Mouse (Mus musculus): Measurements from ENCODE around the gene Ptov1. TPM values are rescaled to one million over a fixed set of nuclear protein-coding genes. Genes with fewer than 3 reads are reported as not detected.

Ptov1 gene
- polyA plus RNA-seq, 1 experiment from 2014 or later, result 43.5 TPM

DNA sequence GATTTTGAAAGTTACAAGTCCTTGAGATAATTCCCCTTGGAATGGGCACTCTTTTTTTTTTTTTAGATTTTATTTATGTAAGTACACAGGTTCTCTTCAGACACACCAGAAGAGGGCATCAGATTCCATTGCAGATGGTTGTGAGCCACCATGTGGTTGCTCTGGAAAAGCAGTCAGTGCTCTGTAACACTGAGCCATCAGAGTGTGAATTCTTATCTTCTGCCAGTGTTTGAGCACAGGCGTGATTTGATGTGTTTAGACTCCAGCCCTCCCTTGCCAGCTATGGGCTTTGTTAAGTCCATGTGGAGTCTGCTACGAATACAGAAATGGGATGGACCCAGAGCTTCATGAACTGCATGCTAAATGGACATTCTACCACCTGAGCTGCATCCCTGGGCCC is 51.4 kb downstream of the Ptov1 start:
- H3K9ac ChIP-seq (replicated peaks), result peak overlapping the region; percentile 96
- no peaks in the 10 kb centered on the region for H3K27me3 ChIP-seq (ENCODE audit: insufficient read depth, low read length)
- H3K36me3 ChIP-seq (replicated peaks; ENCODE audit: insufficient read depth, low read length), result peaks cover 6% of the 10 kb centered on the region; the same call in 1 of the 2 replicates
- peak overlapping the region; percentile 98 for H3K27ac ChIP-seq (ENCODE audit: low read depth)
- 25% methylated on average over 2 of the region's 2 CpGs for WGBS (ENCODE audit: insufficient replicate concordance)
- H3K4me2 ChIP-seq (ENCODE audit: low read depth, low read length), result peak overlapping the region; percentile 86
- peak; percentile 20 for DNase-seq
- ATAC-seq, result no peak
- no peak for TF ChIP-seq EP300 (IDR thresholded peaks at IDR 0.05; ENCODE audit: low read depth)
- TF ChIP-seq CTCF (IDR thresholded peaks at IDR 0.05; ENCODE audit: low read depth), result peak; percentile 48
- peak overlapping the region; percentile 86 for H3K4me3 ChIP-seq (ENCODE audit: low read depth, low read length)
- peaks cover 51% of the 10 kb centered on the region for H3K4me1 ChIP-seq (ENCODE audit: insufficient read depth)
- no peaks in the 10 kb centered on the region for H3K9me3 ChIP-seq (ENCODE audit: low read length)

DNA sequence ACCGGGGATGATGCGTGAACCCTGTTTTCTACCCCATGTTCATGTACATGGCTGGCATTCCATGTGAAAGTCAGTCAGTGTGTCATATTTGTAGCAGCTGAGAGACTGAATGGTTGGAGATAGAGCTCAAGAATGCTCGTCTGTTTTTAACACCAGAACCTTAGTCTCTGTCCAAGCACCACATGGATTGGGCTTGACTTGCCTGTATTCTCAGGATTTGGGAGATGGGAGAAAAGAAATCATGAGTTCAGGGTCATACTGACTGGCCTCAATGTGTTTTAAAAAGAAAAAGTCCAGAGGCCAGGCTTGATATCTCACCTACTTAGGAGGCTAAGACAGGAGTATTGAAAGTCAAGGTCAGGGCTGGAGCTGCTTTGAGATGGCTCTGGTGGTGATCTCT is 52.1 kb downstream of the Ptov1 start:
- no peaks in the 10 kb centered on the region for H3K27me3 ChIP-seq (ENCODE audit: insufficient read depth, low read length)
- H3K4me1 ChIP-seq (ENCODE audit: insufficient read depth), result peaks cover 51% of the 10 kb centered on the region
- 20% methylated on average over 3 of the region's 3 CpGs for WGBS (ENCODE audit: insufficient replicate concordance)
- peak overlapping the region; percentile 86 for H3K4me2 ChIP-seq (ENCODE audit: low read depth, low read length)
- peak overlapping the region; percentile 98 for H3K27ac ChIP-seq (ENCODE audit: low read depth)
- peak overlapping the region; percentile 96 for H3K9ac ChIP-seq (replicated peaks)
- no peak for ATAC-seq
- no peaks in the 10 kb centered on the region for H3K9me3 ChIP-seq (ENCODE audit: low read length)
- peaks cover 10% of the 10 kb centered on the region; the same call in 1 of the 2 replicates for H3K36me3 ChIP-seq (replicated peaks; ENCODE audit: insufficient read depth, low read length)
- peak; percentile 10 for DNase-seq
- peak overlapping the region; percentile 86 for H3K4me3 ChIP-seq (ENCODE audit: low read depth, low read length)
- no peak for TF ChIP-seq CTCF (IDR thresholded peaks at IDR 0.05; ENCODE audit: low read depth)
- no peak for TF ChIP-seq EP300 (IDR thresholded peaks at IDR 0.05; ENCODE audit: low read depth)

DNA sequence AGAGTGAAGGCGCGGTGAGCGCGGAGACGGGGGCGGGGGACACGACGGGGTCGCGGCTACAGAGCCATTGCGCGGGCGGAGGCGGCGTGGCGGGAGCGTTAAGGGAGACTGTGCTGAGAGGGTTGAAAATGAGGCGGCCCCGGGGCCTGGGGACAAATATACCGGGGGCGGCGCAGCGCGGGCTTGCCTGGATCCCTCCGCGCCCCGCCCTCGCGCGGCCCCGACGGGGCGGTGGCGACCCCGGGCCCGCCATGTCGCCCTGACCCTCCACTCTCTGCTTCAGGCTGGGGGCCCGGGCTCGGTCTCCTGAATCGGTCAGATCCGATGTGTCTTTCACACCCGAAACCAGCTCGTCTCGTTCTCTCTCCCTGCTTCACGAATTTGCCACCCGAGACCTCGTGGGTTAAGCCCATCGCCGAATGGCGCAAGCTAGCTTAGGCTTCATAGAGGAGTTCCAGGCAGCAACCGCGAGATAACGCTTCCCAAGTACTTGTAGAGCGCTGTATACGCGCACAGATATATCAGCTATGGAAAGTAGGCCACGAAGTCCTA is 53.0 kb downstream of the Ptov1 start, which contains the start of gene Atf5:
Atf5 (minus strand) TSS at position 189 of the 552 bp plus-strand sequence.
- WGBS (ENCODE audit: insufficient replicate concordance), result 5% methylated on average over 52 of the region's 57 CpGs
- Histone ChIP-seq H3K9me3 (ENCODE audit: low read length) (no peaks in the 10 kb centered on the region), H3K27ac (ENCODE audit: low read depth) (peak within 1 kb of the TSS; percentile 98), H3K4me1 (ENCODE audit: insufficient read depth) (peaks cover 48% of the 10 kb centered on the region), H3K27me3 (ENCODE audit: insufficient read depth, low read length) (no peaks in the 10 kb centered on the region), H3K4me2 (ENCODE audit: low read depth, low read length) (peak within 1 kb of the TSS; percentile 86), H3K4me3 (ENCODE audit: low read depth, low read length) (peak within 1 kb of the TSS; percentile 86), H3K36me3 (replicated peaks; ENCODE audit: insufficient read depth, low read length) (peaks cover 15% of the 10 kb centered on the region), H3K9ac (replicated peaks) (peak within 1 kb of the TSS; percentile 96)
- DNase-seq, result peak; percentile 83
- TF ChIP-seq EP300 (IDR thresholded peaks at IDR 0.05; ENCODE audit: low read depth) (no peak), CTCF (IDR thresholded peaks at IDR 0.05; ENCODE audit: low read depth) (no peak)
- peak; percentile 37 for ATAC-seq

GRCm38 (mm10) chr7:44815721-44816469 is 53.7 kb downstream of the Ptov1 start, which contains the start of the genes Nup62 and Il4i1:
TSS of gene Nup62 (plus strand) at chr7:44816088.
TSS of gene Il4i1 (plus strand) at chr7:44816387.
- Histone ChIP-seq H3K4me1 (ENCODE audit: insufficient read depth) (peaks cover 42% of the 10 kb centered on the region), H3K4me2 (ENCODE audit: low read depth, low read length) (peak within 1 kb of the TSS; percentile 86), H3K27ac (ENCODE audit: low read depth) (peak within 1 kb of the TSS; percentile 98), H3K27me3 (ENCODE audit: insufficient read depth, low read length) (no peaks in the 10 kb centered on the region), H3K4me3 (ENCODE audit: low read depth, low read length) (peak within 1 kb of the TSS; percentile 86), H3K9me3 (ENCODE audit: low read length) (no peaks in the 10 kb centered on the region), H3K9ac (replicated peaks) (peak within 1 kb of the TSS; percentile 96), H3K36me3 (replicated peaks; ENCODE audit: insufficient read depth, low read length) (peaks cover 19% of the 10 kb centered on the region)
- TF ChIP-seq EP300 (IDR thresholded peaks at IDR 0.05; ENCODE audit: low read depth) (peak; percentile 46; the same call in 1 of the 2 replicates), CTCF (IDR thresholded peaks at IDR 0.05; ENCODE audit: low read depth) (no peak; the same call in 1 of the 2 replicates)
- DNase-seq (peak; percentile 98), ATAC-seq (peak; percentile 76)
- 0% methylated on average over 57 of the region's 62 CpGs for WGBS (ENCODE audit: insufficient replicate concordance)

DNA sequence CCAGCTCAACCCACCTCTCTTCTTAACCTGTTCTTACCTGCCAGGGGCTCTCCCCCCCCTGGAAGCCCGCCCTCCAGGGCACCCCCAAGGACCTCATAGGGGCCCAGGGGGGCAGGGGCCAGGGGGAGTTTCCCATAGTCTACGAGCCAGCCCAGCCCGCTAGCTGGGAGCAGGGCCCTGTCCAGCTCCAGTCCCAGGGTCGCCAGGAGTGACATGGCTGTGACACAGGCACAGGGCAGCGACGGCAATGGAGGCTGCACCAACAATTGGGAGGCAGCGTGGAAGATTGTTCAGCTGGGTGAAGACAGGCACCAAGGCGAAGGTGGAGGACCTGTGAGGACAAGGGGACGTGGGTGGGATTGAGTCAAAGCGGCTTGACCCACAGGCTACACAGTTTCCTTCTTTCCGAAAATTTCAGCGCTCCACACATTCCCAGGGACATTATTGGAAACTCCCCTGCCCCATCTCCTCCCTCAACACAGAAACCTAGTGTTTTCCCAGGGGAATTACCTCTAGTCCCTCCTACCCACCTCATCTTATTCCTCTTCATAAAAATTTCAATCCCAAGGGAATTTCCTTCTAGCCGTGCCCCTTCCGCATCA is 54.5 kb downstream of the Ptov1 start:
- H3K4me1 ChIP-seq (ENCODE audit: insufficient read depth), result peaks cover 34% of the 10 kb centered on the region
- WGBS (ENCODE audit: insufficient replicate concordance), result 44% methylated on average over 14 of the region's 14 CpGs
- DNase-seq, result peak; percentile 18
- no peaks in the 10 kb centered on the region for H3K27me3 ChIP-seq (ENCODE audit: insufficient read depth, low read length)
- no peaks in the 10 kb centered on the region for H3K9me3 ChIP-seq (ENCODE audit: low read length)
- ATAC-seq, result no peak
- H3K4me2 ChIP-seq (ENCODE audit: low read depth, low read length), result peak overlapping the region; percentile 86
- TF ChIP-seq EP300 (IDR thresholded peaks at IDR 0.05; ENCODE audit: low read depth), result no peak
- no peak for TF ChIP-seq CTCF (IDR thresholded peaks at IDR 0.05; ENCODE audit: low read depth)
- peak overlapping the region; percentile 86 for H3K4me3 ChIP-seq (ENCODE audit: low read depth, low read length)
- peak overlapping the region; percentile 98 for H3K27ac ChIP-seq (ENCODE audit: low read depth)
- H3K36me3 ChIP-seq (replicated peaks; ENCODE audit: insufficient read depth, low read length), result peaks cover 21% of the 10 kb centered on the region
- H3K9ac ChIP-seq (replicated peaks), result peak overlapping the region; percentile 96

DNA sequence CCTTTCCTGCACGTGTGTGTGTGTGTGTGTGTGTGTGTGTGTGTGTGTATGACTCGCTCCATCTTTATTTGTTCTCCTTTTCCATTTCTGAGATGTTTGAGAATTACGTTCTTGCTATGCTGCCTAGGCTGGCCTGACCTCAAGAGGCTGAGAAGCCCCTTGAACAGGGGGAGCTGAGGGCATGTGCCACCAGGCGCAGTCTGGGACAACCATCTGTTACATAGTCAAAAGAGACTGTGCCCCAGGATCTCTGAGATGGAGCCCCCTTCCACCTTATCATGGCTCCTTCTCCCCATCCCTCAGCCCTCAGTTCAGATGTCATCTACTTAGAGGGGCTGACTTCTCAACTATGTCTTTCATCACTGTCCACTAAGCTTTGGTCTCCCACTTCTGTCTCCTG is 55.2 kb downstream of the Ptov1 start:
- TF ChIP-seq CTCF (IDR thresholded peaks at IDR 0.05; ENCODE audit: low read depth) (no peak), EP300 (IDR thresholded peaks at IDR 0.05; ENCODE audit: low read depth) (no peak)
- Histone ChIP-seq H3K27ac (ENCODE audit: low read depth) (peak overlapping the region; percentile 98), H3K36me3 (replicated peaks; ENCODE audit: insufficient read depth, low read length) (peaks cover 21% of the 10 kb centered on the region), H3K4me1 (ENCODE audit: insufficient read depth) (peaks cover 28% of the 10 kb centered on the region), H3K4me2 (ENCODE audit: low read depth, low read length) (peak overlapping the region; percentile 86), H3K9ac (replicated peaks) (peak overlapping the region; percentile 96), H3K4me3 (ENCODE audit: low read depth, low read length) (peak overlapping the region; percentile 86), H3K27me3 (ENCODE audit: insufficient read depth, low read length) (no peaks in the 10 kb centered on the region), H3K9me3 (ENCODE audit: low read length) (no peaks in the 10 kb centered on the region)
- ATAC-seq (no peak), DNase-seq (peak; percentile 15)
- WGBS (ENCODE audit: insufficient replicate concordance), result 75% methylated on average over 4 of the region's 4 CpGs
